Mouse (Mus musculus) adrenal gland, postnatal 14 days (tissue): Measurements from ENCODE around the gene Lyst. TPM values are rescaled to one million over a fixed set of nuclear protein-coding genes. Genes with fewer than 3 reads are reported as not detected.

Experiments
- total RNA-seq: library from RNA; stranded (reverse); gene quantifications from 2 replicates; pipeline ENCODE4 v1.2.3, GENCODE M21; 2021

Gene Lyst
- total RNA-seq, 1 experiment from 2014 or later, result 25.2 TPM

Other genes with a start within 250 kb of the Lyst start
- 19.7 and 32.4 TPM in 2 replicates for gene Gpr137b, start 196.4 kb upstream of the Lyst start, total RNA-seq
- gene Nid1, start 152.8 kb upstream of the Lyst start, total RNA-seq, result 146 and 157 TPM in 2 replicates
- 11.1 and 11.6 TPM in 2 replicates for gene Gng4, start 193.7 kb downstream of the Lyst start, total RNA-seq